Mouse (Mus musculus) testis, postnatal 10 days (tissue): ENCODE results near the gene Cyp19a1.
A peak's percentile ranks its signal among the peaks of the same experiment; 100 is the strongest.

ENCODE experiments used
- DNase-seq: peaks from one replicate; pipeline ENCODE4 v3.0.0; 2021; ENCODE audit warnings: low spot score

The Cyp19a1 gene

DNA sequence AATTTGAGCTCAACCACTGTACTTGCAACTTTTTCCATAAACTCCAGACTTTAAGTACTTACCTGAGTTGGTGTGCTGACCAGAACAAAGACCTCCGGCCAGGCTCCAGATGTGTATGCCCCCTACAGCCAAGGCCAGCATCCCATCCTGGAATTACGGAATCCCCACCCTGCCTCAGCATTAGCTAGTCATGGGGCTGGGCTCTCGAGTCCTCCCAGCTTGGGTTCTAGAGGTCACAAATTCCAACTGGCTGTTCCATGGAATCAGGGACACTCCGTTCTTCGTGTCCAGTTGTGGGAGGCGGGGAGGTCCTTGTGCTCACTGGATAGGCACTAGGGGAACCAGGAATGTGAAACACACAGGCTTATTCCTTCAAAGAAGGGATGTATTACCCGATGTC, at the start of gene Cyp19a1:
Cyp19a1 (minus strand) TSS at position 101 of the 400 bp plus-strand sequence.
- no peak for DNase-seq

DNA sequence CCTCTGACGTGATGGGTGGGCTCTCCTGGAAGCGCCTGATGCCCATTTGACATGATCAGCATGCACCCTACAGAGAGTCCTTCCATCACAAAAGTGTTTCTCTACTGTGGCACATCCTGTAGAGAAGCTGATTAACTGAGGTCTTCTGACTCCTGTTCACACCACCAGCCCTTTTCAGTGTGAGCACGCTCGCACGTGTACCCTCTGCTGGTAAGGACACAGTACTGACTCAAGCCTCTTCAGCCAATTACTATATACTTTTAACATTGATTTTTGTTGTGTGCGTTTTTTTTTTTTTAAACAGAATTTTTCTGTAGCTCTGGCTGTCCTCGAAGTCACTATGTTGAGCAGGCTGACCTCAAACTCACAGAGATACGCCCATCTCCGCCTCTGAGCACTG, 48.5 kb upstream of the Cyp19a1 start:
- DNase-seq, result no peak

DNA sequence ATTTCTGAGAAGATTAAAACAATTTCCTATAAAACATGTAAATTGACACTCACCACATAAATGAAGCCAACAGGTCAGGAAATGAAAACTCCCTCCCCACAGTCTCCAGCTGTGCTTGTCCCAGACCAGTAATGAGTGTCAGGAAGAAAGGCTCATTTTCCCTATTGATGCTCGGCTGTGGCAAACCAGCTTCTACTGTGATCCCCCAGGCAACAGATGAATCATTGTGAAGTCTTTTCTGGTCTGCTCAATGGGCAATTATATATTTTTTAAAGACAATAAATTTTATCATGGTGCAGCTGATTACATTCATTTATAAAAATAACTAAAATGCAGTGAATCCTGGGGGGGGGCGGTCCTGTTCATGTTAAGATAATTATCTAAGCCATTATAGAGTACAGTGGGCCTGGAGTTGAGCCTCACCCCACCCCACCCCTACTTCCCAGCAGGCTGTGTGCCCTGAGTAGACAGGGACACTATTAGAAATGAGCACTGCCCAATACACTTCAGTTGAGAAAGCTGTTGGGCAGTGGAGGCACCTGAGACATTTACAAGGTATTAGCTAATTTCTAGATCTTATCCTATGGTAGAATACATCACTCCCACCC, 40.9 kb upstream of the Cyp19a1 start:
- DNase-seq, result no peak

DNA sequence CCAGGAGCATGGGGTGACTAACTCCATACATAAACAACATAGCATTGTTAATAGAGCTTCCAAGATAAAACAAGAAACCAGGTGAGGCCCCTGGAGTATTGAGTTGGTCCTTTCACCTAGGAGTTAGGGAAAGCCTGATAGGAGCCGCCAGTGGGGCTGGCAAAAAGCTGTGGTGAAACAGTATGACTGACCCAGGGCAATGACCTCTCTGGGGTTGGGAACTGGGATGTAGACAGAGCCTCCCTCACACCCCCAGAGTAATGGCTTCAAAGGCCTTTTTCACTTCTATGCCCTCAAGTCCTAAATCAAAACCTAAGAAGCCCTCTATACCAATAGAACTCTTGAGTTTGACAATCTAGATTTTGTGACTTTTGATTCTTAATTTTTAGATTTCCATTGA, 40.3 kb upstream of the Cyp19a1 start:
- no peak for DNase-seq

DNA sequence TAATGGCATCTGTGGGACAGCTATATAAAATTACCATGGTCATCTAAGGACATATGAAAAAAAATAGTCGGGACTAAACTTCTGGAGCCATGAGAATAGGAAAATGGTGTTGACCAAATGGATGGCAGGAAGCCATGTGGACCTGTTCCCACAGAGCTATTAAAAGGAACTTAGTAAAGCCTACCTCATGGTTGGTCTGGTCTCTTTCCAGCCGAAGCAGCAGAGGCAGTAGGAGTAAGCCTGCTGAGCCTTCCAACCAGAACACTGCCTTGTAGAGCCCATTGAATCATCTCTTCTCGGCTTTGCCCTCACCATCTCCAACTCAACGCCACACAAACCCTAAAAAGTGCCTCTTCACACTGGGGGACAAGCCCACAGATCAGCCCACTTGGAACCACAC, 33.3 kb upstream of the Cyp19a1 start:
- DNase-seq, result no peak

DNA sequence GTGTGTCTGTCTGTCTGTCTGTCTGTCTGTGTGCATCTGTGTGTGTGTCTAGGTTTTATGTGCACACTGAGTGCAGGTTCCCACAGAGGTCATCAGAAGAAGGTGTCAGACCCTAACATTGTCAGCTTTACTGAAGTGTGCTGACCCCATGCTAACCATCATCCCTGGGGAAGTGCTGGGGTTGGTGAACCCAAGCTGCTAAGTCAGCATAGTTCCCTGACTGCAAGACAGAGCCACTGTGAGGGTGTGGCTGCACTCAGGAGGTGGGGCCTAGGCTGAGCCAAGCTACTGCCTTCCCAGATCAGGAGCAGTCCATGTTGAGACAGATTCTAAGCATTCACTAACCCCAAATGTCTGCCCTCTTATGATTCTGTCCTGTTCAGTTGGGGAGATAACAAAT, 31.9 kb upstream of the Cyp19a1 start:
- no peak for DNase-seq

DNA sequence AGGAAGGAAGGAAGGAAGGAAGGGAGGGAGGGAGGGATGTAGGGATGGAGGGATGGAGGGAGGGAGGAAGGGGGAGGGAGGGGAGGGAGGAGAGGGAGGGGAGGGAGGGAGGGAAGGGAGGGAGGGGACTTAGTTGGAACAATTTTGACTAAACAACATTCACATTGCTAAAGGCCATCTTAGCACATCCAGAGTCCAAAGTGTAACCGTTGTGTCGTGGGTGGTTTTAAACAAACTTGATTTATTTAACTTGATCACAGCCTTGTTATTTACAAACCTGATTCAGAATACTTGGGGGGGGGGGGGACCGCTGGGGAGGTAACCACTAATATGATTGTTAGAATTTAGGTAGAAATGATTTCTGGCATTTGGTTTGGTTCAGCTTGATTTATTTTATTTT, 31.5 kb upstream of the Cyp19a1 start:
- DNase-seq, result no peak

DNA sequence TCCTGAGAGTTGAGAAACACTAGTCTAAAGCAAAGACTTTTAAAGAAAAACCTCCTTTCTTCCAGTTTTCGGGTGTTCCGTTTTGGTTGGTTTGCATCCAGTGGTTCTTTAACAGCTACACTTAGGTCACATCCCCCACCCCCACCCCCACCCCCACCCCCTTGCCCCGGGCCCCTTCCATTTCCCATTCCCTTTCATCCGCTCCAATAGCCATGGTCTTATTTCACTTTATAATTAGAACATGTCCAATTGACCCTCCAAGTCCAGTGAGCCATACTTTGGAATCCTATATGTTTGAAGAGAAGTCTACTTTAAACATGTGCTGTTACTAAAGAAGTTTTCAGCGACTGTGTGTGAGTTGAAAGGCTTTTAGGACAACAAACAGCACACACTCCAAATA, 19.9 kb upstream of the Cyp19a1 start:
- DNase-seq, result no peak

DNA sequence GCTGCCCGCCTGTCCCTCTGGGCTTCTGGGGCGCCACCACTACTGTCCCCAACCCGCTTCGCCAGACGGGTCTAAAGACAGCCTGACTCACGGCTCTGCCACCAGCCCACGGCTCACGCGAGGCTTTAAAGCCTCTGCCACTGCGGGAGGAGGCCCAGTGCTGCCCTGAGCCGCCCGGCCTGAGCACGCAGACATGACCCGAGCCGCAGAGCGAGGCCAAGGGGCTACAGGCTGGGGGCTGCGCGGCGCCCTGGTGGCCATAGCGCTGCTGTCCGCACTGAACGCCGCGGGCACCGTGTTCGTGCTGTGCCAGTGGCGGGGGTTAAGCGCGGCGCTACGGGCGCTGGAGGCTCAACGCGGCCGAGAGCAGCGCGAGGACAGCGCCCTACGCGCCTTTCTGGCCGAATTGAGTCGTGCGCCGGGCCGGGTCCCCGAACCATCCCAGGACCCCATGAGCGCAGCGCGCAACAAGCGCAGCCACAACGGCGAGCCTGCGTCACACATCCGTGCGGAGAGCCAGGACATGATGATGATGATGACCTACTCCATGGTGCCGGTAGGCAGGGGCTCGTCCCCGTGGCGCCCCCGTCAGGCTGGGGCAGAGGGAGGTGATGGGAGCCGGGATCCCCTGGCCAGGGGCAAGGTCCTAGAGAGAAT, 18.5 kb upstream of the Cyp19a1 start, which contains the start of gene Gldn:
Gldn (plus strand) TSS at position 156 of the 657 bp plus-strand sequence.
- peak; percentile 44 for DNase-seq

DNA sequence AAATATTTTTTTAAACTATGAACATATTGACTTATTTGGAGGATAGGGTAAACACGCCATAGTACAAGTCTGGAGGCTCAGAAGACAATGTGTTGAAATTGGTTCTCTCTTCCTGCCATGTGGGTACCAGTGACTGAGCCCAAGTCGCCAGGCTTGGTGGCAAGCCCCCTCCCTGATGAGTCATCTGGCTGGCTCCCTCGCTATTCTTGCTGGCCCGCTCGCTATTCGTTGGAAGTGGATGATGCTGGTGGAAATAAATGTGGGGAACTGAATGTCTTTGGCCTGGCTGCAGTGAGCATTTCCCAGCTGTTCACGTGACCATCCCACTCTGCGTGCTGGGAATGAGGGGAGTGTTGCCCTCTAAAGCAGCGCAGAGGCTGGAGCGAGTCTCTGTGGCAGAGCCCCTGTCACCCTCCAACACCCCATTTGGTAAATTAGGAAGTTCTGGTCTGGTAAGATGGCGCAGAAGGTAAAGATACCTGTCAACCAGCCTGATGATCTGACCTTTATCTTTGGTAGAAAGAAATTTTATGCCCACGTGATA, 11.2 kb upstream of the Cyp19a1 start:
- DNase-seq, result no peak

DNA sequence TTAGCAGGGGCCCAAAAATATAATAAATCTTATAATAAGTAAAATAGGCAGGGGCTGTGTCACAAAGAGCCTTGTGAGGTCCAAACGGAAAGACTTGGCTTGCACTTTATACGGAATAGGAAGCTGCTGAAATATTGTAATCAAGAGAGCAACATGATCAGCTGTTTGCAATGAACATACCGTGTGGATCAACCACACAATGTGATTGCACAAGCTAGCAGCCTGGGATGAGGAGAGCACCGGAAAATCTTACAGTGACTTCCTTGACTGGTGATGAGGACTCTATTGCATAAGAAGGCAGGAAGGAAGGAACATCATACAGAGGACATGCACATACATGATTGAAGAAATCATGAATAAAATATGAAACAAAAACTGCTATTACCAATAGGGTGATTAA, 7.4 kb upstream of the Cyp19a1 start:
- no peak for DNase-seq

DNA sequence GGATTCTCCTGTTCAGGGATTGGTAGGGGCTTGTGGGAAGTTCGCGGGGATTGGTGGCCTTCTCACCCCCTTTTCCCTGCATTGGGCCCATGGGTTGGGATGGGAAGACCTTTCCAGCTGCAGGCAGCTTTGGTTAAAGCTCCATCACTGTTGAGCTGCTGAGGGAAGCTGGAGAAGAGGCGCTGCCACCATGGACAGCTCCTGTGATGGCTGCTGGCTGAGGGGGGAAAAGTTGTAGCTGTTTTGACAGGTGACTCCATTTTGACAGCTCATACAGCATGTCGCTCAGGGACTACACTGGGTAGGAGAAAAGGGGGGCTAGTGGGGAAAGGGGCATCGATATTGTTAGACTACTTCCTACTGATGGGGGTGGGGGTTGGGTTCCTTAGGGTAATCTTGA, 3.0 kb upstream of the Cyp19a1 start:
- DNase-seq, result peak; percentile 53

DNA sequence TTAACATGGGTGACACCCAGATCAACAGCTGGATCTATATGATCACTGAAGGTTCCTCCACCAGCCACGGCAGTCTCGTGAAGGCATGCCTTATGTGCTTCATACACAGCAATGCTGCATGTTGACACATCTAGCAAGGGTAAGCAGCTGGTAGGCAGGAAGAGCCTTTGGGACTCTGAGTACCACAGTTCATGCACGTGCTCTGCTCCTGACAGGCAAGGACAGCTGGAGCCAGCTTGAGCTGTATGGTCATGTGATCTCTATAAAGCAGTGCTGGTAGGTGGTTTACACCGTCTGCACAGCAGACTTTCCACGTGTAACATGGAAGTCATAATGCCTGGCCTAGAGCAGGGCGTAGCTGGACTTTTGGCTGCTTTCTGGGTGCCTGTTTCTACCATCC, 2.1 kb upstream of the Cyp19a1 start:
- no peak for DNase-seq

DNA sequence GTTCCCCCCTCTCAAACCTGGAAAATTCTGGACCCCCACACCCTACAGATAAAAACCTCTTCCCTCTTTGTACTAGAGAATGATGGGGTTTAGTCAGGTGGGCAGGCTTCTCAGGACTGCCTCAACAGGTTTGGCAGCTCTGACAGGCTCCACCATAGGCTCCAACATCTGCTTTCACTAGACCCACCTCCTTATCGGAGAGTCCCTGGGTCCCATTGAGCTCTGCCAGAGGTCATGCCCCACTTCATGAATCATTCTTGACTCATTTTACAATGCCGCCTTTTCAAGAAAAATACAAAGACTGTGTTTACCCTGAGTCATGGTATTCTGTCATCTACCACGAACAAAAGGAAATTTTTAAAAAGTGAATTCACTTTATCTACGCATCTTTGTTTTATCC, 3.2 kb downstream of the Cyp19a1 start:
- no peak for DNase-seq

DNA sequence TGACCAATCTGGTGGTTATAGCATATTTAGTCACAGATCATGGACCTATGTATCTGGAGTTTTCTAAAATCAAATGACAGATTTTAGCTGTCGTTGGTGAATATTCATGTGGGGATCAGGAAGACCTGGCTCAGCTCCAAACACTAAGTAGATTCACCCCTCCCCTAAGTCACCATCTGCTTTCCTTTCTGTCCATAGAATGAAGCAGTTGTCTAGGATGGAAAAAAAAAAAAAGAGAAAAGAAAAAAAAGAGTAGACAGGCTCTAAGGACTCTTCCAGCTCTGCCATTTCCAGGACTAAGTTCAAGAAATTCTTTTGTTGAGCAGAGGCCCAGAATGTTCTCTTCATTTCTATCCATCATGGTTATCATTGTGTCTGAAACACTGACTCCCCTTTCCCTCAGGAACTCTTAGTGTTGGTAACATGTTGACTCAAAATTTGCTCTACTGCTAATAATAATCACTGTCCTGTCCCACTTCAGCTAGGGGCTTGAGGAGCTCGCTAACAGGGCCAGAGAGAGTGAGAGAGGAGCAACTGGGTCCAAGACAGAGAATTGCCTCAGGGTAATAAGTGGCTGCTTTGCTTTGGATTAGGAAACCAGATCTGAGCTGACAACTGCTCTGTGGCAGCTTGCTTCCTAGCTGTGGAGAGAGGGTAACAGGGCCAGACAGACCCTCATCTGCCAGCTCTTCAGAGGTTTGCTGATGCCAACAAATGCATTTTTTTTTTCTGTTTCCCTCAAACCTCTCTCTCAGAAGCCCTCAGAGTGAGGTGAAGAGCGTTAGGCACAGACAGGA, 22.8 kb downstream of the Cyp19a1 start:
- DNase-seq, result no peak

DNA sequence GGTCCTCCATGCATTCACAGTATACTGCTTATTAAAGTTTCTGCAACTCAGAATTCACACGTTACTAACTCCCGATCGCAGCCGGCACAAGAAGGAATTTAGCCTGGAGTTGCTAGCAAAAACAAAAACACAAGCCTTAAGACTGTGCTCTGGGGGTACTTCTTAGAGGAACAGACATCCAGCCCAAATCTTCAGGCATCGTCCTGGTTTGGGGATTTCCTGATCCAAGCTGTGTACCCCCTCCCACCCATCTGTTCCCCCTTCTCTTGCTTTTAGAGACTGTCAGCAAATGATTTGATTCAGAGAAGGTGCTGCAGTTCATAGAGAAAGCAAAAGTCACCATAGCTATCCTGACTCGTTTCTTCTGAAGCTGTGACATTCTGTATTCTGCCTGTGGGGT, 40.3 kb downstream of the Cyp19a1 start:
- no peak for DNase-seq

DNA sequence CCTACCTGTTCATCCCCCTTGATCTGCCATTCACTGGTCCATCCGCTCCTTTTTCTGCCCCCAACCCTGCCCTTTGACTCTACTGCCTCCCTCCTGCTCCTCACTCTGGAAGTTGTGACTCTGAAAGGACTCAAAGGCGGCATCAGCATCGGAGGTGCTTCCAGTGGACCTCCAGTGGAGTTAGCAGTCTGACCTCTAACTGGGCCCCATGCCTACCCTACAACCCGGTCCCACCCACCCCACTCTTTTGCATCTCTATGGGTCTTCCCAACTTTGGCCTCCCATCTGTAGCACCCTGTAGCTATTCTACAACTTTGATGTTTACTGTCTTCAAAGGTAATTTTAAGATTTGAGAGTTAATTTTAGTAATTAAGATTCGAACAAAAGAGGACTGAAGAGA, 51.4 kb downstream of the Cyp19a1 start:
- DNase-seq, result no peak

DNA sequence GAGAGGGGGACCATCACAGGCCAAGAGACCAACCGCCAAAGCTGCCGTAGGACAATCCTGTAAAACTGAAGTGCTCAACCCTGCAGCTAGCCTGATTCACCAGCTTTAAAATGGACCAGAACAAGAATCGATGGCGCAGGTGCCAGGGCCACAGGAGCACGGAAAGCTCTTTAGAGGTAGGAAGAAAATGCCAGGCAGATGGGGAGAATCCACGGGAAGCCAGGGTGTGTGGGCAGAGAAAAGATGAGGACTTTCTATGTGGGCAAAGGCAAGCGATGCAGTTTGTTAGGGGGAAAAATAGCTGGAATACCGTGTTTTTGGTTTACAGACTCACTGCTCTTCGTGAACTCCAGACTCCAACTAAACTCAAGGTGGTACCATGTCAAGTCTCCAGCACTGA, 53.0 kb downstream of the Cyp19a1 start:
- DNase-seq, result no peak

DNA sequence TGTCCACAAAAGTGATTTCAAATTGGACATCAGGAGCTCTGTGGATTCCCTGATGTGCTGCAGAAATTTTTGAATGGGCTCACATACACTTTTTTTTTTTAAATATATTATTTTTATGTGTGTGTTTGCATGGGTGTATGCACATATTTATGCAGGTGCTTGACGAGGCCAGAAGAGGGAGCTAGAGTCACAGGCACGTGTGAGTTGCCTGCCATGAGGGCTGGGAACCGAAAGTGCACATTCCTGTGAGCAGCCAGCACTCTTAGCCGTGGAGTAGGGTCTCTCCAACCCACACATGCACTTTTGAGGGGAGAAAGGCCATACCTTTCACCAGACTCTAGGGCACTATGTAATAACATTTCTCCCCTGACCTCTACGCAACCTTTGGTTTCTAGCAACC, 73.1 kb downstream of the Cyp19a1 start:
- no peak for DNase-seq

DNA sequence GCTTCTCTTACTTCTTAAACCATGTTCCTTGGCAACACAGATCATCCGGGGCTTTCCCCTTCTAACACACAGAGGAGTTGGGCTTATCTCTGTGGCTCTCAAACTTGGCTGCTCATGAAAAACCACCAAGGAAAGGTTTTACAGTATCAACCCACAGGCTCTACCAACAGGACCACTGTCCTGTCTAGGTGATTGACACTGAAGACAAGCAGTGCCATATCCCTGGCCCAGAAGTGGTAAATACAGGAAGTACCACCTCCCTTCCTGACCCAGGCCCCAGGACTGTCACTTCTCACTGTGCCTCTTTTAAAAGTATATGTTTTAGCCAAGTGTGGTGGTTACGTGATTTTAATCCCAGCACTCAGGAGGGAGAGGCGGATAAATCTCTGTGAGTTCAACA, 76.5 kb downstream of the Cyp19a1 start:
- no peak for DNase-seq

DNA sequence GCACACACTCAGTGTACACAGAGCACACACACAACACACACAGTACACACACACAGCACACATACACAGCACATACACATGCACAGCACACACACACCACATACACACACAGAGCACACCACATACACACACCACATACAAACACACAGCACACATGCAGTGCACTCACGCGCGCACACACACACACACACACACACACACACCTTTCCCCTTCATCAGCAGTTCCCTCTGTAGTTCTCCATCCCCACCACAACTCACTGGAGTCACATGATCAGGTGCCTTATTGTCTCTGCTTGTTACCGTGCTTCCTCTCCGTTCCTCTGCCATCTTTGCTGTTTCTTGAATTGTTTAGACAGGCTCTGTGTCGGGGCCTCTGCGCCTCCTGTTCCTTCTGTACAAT, 85.4 kb downstream of the Cyp19a1 start:
- DNase-seq, result no peak

DNA sequence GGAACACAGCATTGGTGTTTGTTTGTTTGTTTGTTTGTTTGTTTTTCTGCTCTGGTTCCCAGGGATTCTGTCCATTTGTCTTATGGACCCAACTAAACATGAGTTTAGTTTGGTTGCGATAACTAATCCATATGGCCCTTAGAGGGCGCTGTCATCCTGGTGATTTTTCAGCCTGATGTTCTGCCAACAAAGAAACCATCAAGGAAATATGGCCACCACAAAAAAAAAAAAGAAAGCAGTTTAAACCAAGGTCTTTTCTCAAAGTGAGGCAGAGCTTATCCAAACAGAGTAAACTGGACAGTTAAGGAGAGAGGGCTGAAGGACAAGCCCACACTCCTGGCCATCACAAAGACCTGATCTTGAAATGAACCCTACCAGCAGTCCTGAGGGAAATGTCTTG, 86.6 kb downstream of the Cyp19a1 start:
- peak; percentile 69 for DNase-seq

DNA sequence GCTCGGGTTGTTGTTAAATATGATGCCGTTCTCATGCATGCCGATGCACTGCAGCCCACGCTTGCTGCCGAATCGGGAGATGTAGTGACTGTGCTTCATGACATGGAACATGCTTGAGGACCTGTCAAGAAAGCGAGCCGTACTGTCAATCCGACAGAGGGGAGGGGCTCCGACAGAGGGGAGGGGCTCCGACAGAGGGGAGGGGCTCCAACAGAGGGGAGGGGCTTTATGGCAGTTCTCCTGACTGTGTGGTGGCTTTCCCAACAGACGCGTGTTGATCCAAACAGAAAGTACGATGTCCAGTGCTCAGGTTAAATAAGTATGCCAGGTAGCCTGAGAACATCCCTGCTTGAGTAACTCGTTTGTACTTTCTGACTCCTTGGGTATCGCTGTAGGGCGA, 87.7 kb downstream of the Cyp19a1 start:
- DNase-seq, result no peak
